Comparison of ENCODE assay signal across 8 mouse cellular contexts in the genomic region with DNA sequence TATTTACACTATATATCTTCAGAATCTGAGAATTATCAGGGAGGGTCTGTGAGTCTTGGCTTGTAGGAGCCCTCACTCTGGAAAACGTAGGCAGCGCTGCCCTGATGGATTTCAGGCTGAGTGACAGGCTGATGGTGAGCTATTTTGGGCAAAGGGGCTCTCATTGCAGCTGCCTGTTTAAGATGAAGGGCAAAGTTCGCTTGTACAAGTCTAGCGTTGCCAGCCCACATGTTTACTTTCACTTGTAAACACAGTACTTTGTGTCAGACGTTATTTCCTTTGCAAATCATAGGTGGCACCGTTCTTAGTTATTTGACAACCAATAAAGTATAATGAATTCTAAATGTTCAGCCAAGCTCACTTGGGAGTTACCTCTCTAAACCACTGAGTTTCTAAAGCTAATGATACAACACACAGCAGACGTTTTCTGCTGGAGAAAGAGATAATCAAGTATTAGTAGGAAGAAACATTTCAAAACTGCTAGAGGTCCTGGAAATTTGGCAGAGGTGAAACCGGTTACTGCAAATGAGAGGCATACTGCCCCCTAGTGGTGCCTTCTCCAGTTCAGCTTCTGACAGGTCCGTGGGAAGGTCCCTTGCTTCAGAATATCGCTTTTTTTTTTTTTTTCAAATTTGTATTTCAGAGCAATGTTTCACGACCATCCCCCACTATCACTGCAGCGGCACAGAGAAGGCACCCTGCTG. TPM values are rescaled to one million over a fixed set of nuclear protein-coding genes. Genes with fewer than 3 reads are reported as not detected.
DNase-seq lines count a peak whose midpoint lies in the region; ATAC-seq lines count a peak whose summit lies in the region.

No protein-coding gene starts in this region.

- ATAC-seq in midbrain, embryonic 15.5 days (replicated peaks), result 0 out of 2 replicates have a peak, but pooled peaks have one; percentile 39

- no peaks in the 10 kb centered on the region for H3K36me3 ChIP-seq in limb, embryonic 10.5 days
- H3K36me3 ChIP-seq in midbrain, embryonic 15.5 days (replicated peaks), result no peaks in the 10 kb centered on the region
- no peaks in the 10 kb centered on the region for H3K36me3 ChIP-seq in splenic B cell, adult 2 months (ENCODE audit: control insufficient read depth, insufficient read depth, low read length, poor library complexity, severe bottlenecking)

- H3K27me3 ChIP-seq in limb, embryonic 10.5 days (ENCODE audit: low read depth, poor library complexity, severe bottlenecking), result no peaks in the 10 kb centered on the region; the same call in 1 of the 2 replicates
- H3K27me3 ChIP-seq in midbrain, embryonic 15.5 days (replicated peaks), result no peaks in the 10 kb centered on the region
- no peaks in the 10 kb centered on the region for H3K27me3 ChIP-seq in splenic B cell, adult 2 months (ENCODE audit: control insufficient read depth, insufficient read depth, low read length, poor library complexity, severe bottlenecking)

- peak; percentile 98 for DNase-seq in 3T3-L1 (ENCODE audit: low read depth, low spot score)
- DNase-seq in adrenal gland, postnatal 10 days, result peak; percentile 95
- DNase-seq in embryo, embryonic 9.5 days (ENCODE audit: extremely low spot score), result peak; percentile 77
- peak; percentile 54 for DNase-seq in gonadal fat pad, adult 2 months (ENCODE audit: low read depth)
- DNase-seq in kidney, adult 11 months, result peak; percentile 78
- DNase-seq in limb, embryonic 10.5 days (ENCODE audit: low spot score), result peak; percentile 81
- peak; percentile 90 for DNase-seq in splenic B cell, adult 2 months (ENCODE audit: low read depth, low spot score)

- H3K4me3 ChIP-seq in limb, embryonic 10.5 days, result no peak overlapping the region
- H3K4me3 ChIP-seq in midbrain, embryonic 15.5 days, result no peak overlapping the region

- H3K4me1 ChIP-seq in limb, embryonic 10.5 days, result peaks cover 20% of the 10 kb centered on the region
- 0 out of 2 replicates have a peak, but pooled peaks cover 5% of the 10 kb centered on the region for H3K4me1 ChIP-seq in midbrain, embryonic 15.5 days

- no peaks in the 10 kb centered on the region for H3K9me3 ChIP-seq in limb, embryonic 10.5 days (replicated peaks)
- H3K9me3 ChIP-seq in midbrain, embryonic 15.5 days, result no peaks in the 10 kb centered on the region

- peak overlapping the region; percentile 1; the same call in 1 of the 2 replicates for H3K4me2 ChIP-seq in midbrain, embryonic 15.5 days

- H3K27ac ChIP-seq in limb, embryonic 10.5 days, result no peak overlapping the region
- no peak overlapping the region for H3K27ac ChIP-seq in midbrain, embryonic 15.5 days

- 13% methylated on average over 12 of the region's 12 CpGs for WGBS in limb, embryonic 10.5 days
- WGBS in midbrain, embryonic 15.5 days, result 18% methylated on average over 12 of the region's 12 CpGs

- H3K9ac ChIP-seq in midbrain, embryonic 15.5 days, result no peak overlapping the region

RNA-seq across cellular contexts. Expression of a gene that starts 47.7 kb away (rescaled TPM):
- total RNA-seq in adrenal gland, postnatal 10 days (2021), result 10 to 100 TPM; 55.8 to 79.6 TPM
- polyA plus RNA-seq in gonadal fat pad, adult 2 months (2012; rRNA removed), result 39.3 and 56.7 TPM in 2 replicates
- polyA plus RNA-seq in limb, embryonic 10.5 days (2016; fragmentation: Nextera tagmentation; extraction: Ambion mirVana), result 11.9 and 14.1 TPM in 2 replicates
- 12.7 and 14.1 TPM in 2 replicates for polyA plus RNA-seq in midbrain, embryonic 15.5 days (2015; fragmentation: Nextera tagmentation; extraction: Ambion mirVana)

RNA-seq across cellular contexts. Expression of a gene that starts 50.6 kb away (rescaled TPM):
- 1 to 10 TPM; 3.4 to 5.1 TPM for total RNA-seq in adrenal gland, postnatal 10 days (2021)
- 1.9 and 2.8 TPM in 2 replicates for polyA plus RNA-seq in gonadal fat pad, adult 2 months (2012; rRNA removed)
- polyA plus RNA-seq in limb, embryonic 10.5 days (2016; fragmentation: Nextera tagmentation; extraction: Ambion mirVana), result 0.04 TPM in 1 of 2 replicates, not detected in the other
- 0.22 and 0.30 TPM in 2 replicates for polyA plus RNA-seq in midbrain, embryonic 15.5 days (2015; fragmentation: Nextera tagmentation; extraction: Ambion mirVana)
